Mouse (Mus musculus) monocyte, adult 2 months (primary cell): ENCODE results near the gene Pan3.

Experiments
- DNase-seq, 2 experiments: peaks; one replicate each; pipeline ENCODE4 v3.0.0; 2022; ENCODE audit warnings: low spot score in 2 of 2, low read depth in 1 of 2

Pan3 gene

GRCm38 (mm10) chr5:147479341-147479740 lies 49.4 kb downstream of the Pan3 start:
- no peak for DNase-seq

GRCm38 (mm10) chr5:147484142-147484541 lies 54.2 kb downstream of the Pan3 start:
- DNase-seq, result no peak

GRCm38 (mm10) chr5:147489226-147489625 lies 59.3 kb downstream of the Pan3 start:
- DNase-seq, result no peak

- no peak for DNase-seq
Measured at GRCm38 (mm10) chr5:147490907-147491306, 60.9 kb downstream of the Pan3 start.

GRCm38 (mm10) chr5:147492511-147492910 lies 62.5 kb downstream of the Pan3 start:
- DNase-seq, result no peak

- no peak for DNase-seq
Measured at GRCm38 (mm10) chr5:147493205-147493604, 63.2 kb downstream of the Pan3 start.

- no peak for DNase-seq
Measured at GRCm38 (mm10) chr5:147493685-147494084, 63.7 kb downstream of the Pan3 start.

GRCm38 (mm10) chr5:147494388-147494787 lies 64.4 kb downstream of the Pan3 start:
- no peak for DNase-seq

- no peak for DNase-seq
Measured at GRCm38 (mm10) chr5:147494791-147495376, 64.9 kb downstream of the Pan3 start.

- no peak for DNase-seq
Measured at GRCm38 (mm10) chr5:147495961-147496360, 66.0 kb downstream of the Pan3 start.

- DNase-seq, result no peak
Measured at GRCm38 (mm10) chr5:147496921-147497320, 67.0 kb downstream of the Pan3 start.

- no peak for DNase-seq
Measured at GRCm38 (mm10) chr5:147497714-147498113, 67.8 kb downstream of the Pan3 start.

GRCm38 (mm10) chr5:147501456-147501998 lies 71.6 kb downstream of the Pan3 start:
- DNase-seq, result no peak

- no peak for DNase-seq
Measured at GRCm38 (mm10) chr5:147502921-147503320, 73.0 kb downstream of the Pan3 start.

GRCm38 (mm10) chr5:147511350-147511749 lies 81.4 kb downstream of the Pan3 start:
- no peak for DNase-seq

GRCm38 (mm10) chr5:147527006-147527405 lies 97.0 kb downstream of the Pan3 start:
- no peak for DNase-seq

- DNase-seq, result peak; percentile 18 to 44
Measured at GRCm38 (mm10) chr5:147527788-147528187, 97.8 kb downstream of the Pan3 start.

GRCm38 (mm10) chr5:147532031-147532430 lies 102.1 kb downstream of the Pan3 start:
- no peak for DNase-seq

GRCm38 (mm10) chr5:147539409-147539808 lies 109.4 kb downstream of the Pan3 start:
- DNase-seq, result no peak

GRCm38 (mm10) chr5:147539815-147540214 lies 109.9 kb downstream of the Pan3 start:
- DNase-seq, result no peak

- DNase-seq, result no peak
Measured at GRCm38 (mm10) chr5:147542291-147542690, 112.3 kb downstream of the Pan3 start.

- no peak for DNase-seq
Measured at GRCm38 (mm10) chr5:147545731-147546241, 115.8 kb downstream of the Pan3 start.
